Mouse (Mus musculus): Measurements from ENCODE around the gene Zfhx3. TPM values are rescaled to one million over a fixed set of nuclear protein-coding genes. Genes with fewer than 3 reads are reported as not detected.

The Zfhx3 gene
- polyA plus RNA-seq, 2 experiments: 14.4 to 26.1 TPM

DNA sequence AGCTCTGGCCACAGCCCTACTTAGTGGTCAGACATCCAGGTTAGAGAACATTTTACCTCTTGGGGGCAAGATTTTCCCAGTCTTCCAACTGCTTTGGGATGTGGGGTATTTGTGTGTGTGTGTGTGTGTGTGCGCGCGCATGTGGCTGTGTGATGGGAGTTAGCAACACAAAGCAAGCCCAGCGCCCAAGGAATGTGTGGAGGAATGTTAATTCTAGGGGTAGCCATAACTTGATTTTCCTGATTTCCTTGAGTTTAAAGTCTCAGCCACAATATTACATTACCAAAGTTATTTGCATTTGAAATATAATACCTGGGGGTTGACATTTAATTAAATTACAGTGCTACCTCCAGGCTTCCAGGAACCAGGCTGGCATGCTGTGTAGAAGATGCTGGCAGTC, 136.3 kb downstream of the Zfhx3 start:
- Histone ChIP-seq H3K9ac (ENCODE audit: low read depth, low read length, severe bottlenecking) (no peak overlapping the region), H3K4me2 (replicated peaks; ENCODE audit: low read depth, low read length, severe bottlenecking) (no peak overlapping the region), H3K27ac (replicated peaks; ENCODE audit: low read depth, low read length) (no peak overlapping the region), H3K9me3 (ENCODE audit: control insufficient read depth, low read length) (no peaks in the 10 kb centered on the region), H3K27me3 (ENCODE audit: control insufficient read depth, insufficient read depth, low read length) (no peaks in the 10 kb centered on the region), H3K4me1 (ENCODE audit: control insufficient read depth, insufficient read depth, low read length) (no peaks in the 10 kb centered on the region), H3K4me3 (replicated peaks; ENCODE audit: low read length) (no peak overlapping the region), H3K36me3 (ENCODE audit: control insufficient read depth, insufficient read depth, low read length) (no peaks in the 10 kb centered on the region)
- DNase-seq (ENCODE audit: low spot score): peak; percentile 23
- no peak for ATAC-seq (ENCODE audit: low FRiP score, low read depth)
- 82% methylated on average over 4 of the region's 4 CpGs for WGBS
- no peak for TF ChIP-seq POLR2A (IDR thresholded peaks at IDR 0.05; ENCODE audit: borderline replicate concordance, extremely low read depth, insufficient read depth, insufficient read length)

DNA sequence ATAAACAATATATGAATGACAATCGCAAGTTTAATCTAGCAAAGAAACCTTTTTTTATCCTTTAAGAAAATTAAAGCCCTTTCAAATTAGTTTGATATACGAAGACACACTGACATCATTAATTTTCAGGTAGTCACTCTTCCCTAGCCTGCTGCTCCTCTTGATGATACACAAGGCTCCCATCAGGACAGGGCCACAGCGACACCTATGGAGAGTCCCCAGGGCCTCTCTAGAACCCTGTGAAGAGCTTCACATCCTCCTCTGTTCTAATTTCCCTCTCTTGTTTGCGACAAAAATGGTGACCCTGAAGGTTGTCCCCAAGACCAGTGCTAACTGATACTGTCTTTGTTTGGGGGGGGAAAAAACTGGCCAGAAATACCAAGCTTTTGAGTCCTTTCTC, 144.5 kb downstream of the Zfhx3 start:
- ATAC-seq (ENCODE audit: low FRiP score, low read depth) (no peak), DNase-seq (ENCODE audit: low spot score) (no peak)
- Histone ChIP-seq H3K36me3 (ENCODE audit: control insufficient read depth, insufficient read depth, low read length) (no peaks in the 10 kb centered on the region), H3K4me2 (replicated peaks; ENCODE audit: low read depth, low read length, severe bottlenecking) (no peak overlapping the region), H3K27ac (replicated peaks; ENCODE audit: low read depth, low read length) (no peak overlapping the region), H3K27me3 (ENCODE audit: control insufficient read depth, insufficient read depth, low read length) (no peaks in the 10 kb centered on the region), H3K9ac (ENCODE audit: low read depth, low read length, severe bottlenecking) (no peak overlapping the region), H3K4me3 (replicated peaks; ENCODE audit: low read length) (no peak overlapping the region), H3K4me1 (ENCODE audit: control insufficient read depth, insufficient read depth, low read length) (peaks cover 3% of the 10 kb centered on the region; the same call in 1 of the 2 replicates), H3K9me3 (ENCODE audit: control insufficient read depth, low read length) (no peaks in the 10 kb centered on the region)
- TF ChIP-seq POLR2A (IDR thresholded peaks at IDR 0.05; ENCODE audit: borderline replicate concordance, extremely low read depth, insufficient read depth, insufficient read length): no peak
- WGBS: 66% methylated on average over 4 of the region's 4 CpGs

DNA sequence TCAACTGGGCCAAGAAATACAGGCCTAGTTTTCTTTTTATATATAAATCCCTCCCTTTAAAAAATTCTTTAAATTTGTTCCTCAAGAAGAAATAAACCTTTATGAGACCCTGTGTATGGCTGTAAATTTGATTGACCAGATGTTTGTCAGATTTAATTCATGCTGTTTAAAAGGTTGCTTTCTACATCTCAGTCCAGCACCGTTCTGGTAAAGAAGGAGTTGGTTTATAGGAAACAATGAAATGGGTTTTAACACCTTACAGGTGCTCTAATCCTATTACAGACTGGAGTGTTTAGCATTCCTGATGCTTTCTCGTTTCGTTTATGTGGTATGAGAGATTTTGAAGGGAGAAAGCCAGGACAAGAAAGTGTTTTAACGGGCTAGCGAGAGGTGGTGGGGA, 147.2 kb downstream of the Zfhx3 start:
- Histone ChIP-seq H3K36me3 (ENCODE audit: control insufficient read depth, insufficient read depth, low read length) (no peaks in the 10 kb centered on the region), H3K27me3 (ENCODE audit: control insufficient read depth, insufficient read depth, low read length) (no peaks in the 10 kb centered on the region), H3K4me2 (replicated peaks; ENCODE audit: low read depth, low read length, severe bottlenecking) (no peak overlapping the region), H3K27ac (replicated peaks; ENCODE audit: low read depth, low read length) (0 out of 2 replicates have a peak overlapping the region, but pooled peaks have one; percentile 1), H3K4me1 (ENCODE audit: control insufficient read depth, insufficient read depth, low read length) (peaks cover 3% of the 10 kb centered on the region; the same call in 1 of the 2 replicates), H3K4me3 (replicated peaks; ENCODE audit: low read length) (no peak overlapping the region), H3K9me3 (ENCODE audit: control insufficient read depth, low read length) (no peaks in the 10 kb centered on the region), H3K9ac (ENCODE audit: low read depth, low read length, severe bottlenecking) (no peak overlapping the region)
- ATAC-seq (ENCODE audit: low FRiP score, low read depth): peak; percentile 88
- TF ChIP-seq POLR2A (IDR thresholded peaks at IDR 0.05; ENCODE audit: borderline replicate concordance, extremely low read depth, insufficient read depth, insufficient read length): no peak
- 26% methylated on average over 5 of the region's 5 CpGs for WGBS
- DNase-seq (ENCODE audit: low spot score): peak; percentile 78

DNA sequence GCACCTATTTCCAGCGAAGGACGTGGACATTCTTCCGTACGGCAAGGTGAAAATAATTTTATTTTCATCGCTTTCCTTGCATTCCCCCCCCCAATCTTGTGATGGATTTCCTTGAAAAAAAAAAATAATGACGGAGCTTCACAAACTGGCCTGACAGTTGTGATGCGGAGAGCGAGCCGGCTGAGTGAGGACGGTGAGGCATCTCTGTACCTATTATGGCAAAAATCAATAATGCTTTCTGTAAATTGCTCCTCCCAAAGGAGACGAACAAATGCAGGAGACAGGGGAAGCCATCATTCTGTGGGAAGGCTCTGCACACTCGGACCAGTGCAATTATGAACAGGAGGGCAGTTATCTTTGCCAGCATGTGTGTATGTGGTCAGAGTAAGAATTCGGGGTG, 156.2 kb downstream of the Zfhx3 start:
- Histone ChIP-seq H3K27me3 (ENCODE audit: control insufficient read depth, insufficient read depth, low read length) (no peaks in the 10 kb centered on the region), H3K4me1 (ENCODE audit: control insufficient read depth, insufficient read depth, low read length) (peaks cover 12% of the 10 kb centered on the region; the same call in 1 of the 2 replicates), H3K4me3 (replicated peaks; ENCODE audit: low read length) (no peak overlapping the region), H3K9me3 (ENCODE audit: control insufficient read depth, low read length) (no peaks in the 10 kb centered on the region), H3K27ac (replicated peaks; ENCODE audit: low read depth, low read length) (no peak overlapping the region), H3K9ac (ENCODE audit: low read depth, low read length, severe bottlenecking) (no peak overlapping the region), H3K36me3 (ENCODE audit: control insufficient read depth, insufficient read depth, low read length) (no peaks in the 10 kb centered on the region), H3K4me2 (replicated peaks; ENCODE audit: low read depth, low read length, severe bottlenecking) (no peak overlapping the region)
- DNase-seq (ENCODE audit: low spot score) (no peak), ATAC-seq (ENCODE audit: low FRiP score, low read depth) (no peak)
- 78% methylated on average over 13 of the region's 13 CpGs for WGBS
- no peak for TF ChIP-seq POLR2A (IDR thresholded peaks at IDR 0.05; ENCODE audit: borderline replicate concordance, extremely low read depth, insufficient read depth, insufficient read length)

- Histone ChIP-seq H3K4me2 (replicated peaks; ENCODE audit: low read depth, low read length, severe bottlenecking) (no peak overlapping the region), H3K27me3 (ENCODE audit: control insufficient read depth, insufficient read depth, low read length) (no peaks in the 10 kb centered on the region), H3K9ac (ENCODE audit: low read depth, low read length, severe bottlenecking) (no peak overlapping the region), H3K27ac (replicated peaks; ENCODE audit: low read depth, low read length) (no peak overlapping the region), H3K4me1 (ENCODE audit: control insufficient read depth, insufficient read depth, low read length) (peaks cover 15% of the 10 kb centered on the region; the same call in 1 of the 2 replicates), H3K4me3 (replicated peaks; ENCODE audit: low read length) (no peak overlapping the region), H3K36me3 (ENCODE audit: control insufficient read depth, insufficient read depth, low read length) (no peaks in the 10 kb centered on the region), H3K9me3 (ENCODE audit: control insufficient read depth, low read length) (no peaks in the 10 kb centered on the region)
- ATAC-seq (ENCODE audit: low FRiP score, low read depth) (no peak), DNase-seq (ENCODE audit: low spot score) (peak; percentile 31)
- 65% methylated on average over 8 of the region's 8 CpGs for WGBS
- TF ChIP-seq POLR2A (IDR thresholded peaks at IDR 0.05; ENCODE audit: borderline replicate concordance, extremely low read depth, insufficient read depth, insufficient read length): no peak
Measured at GRCm38 (mm10) chr8:108101131-108101530, 158.7 kb downstream of the Zfhx3 start.
